Mouse (Mus musculus): Measurements from ENCODE around the gene Gm21760. TPM values are rescaled to one million over a fixed set of nuclear protein-coding genes. Genes with fewer than 3 reads are reported as not detected.
"Not testable (repeated sequence)": the region's sequence is repeated elsewhere in the genome, so short reads cannot be mapped to it uniquely, and the experiment has no call there.

The Gm21760 gene
- polyA plus RNA-seq (2014; fragmentation: Nextera tagmentation; extraction: Ambion mirVana), result not detected in 2 replicates

GRCm38 (mm10) chrY:80133479-80133878 lies at the start of gene Gm21760:
Gm21760 (plus strand) TSS chrY:80133779.
- H3K9me3 ChIP-seq (ENCODE audit: control insufficient read depth, low read length); H3K27me3 ChIP-seq (replicated peaks; ENCODE audit: control insufficient read depth, insufficient read depth, low read length); DNase-seq (ENCODE audit: low spot score); H3K36me3 ChIP-seq (ENCODE audit: control insufficient read depth, insufficient read depth, low read length); H3K4me1 ChIP-seq (replicated peaks; ENCODE audit: control insufficient read depth, insufficient read depth, low read length); ATAC-seq (replicated peaks; ENCODE audit: low FRiP score); H3K27ac ChIP-seq (ENCODE audit: low read depth, low read length); H3K4me2 ChIP-seq; H3K9ac ChIP-seq (ENCODE audit: low read depth, low read length); H3K4me3 ChIP-seq (ENCODE audit: low read depth, low read length): not testable (repeated sequence)
- WGBS, result no CpG with 5 or more reads among the region's 6 CpGs
